Mouse (Mus musculus) gastrocnemius, postnatal 14 days (tissue): ENCODE data around the gene Poc1b. TPM values are rescaled to one million over a fixed set of nuclear protein-coding genes. Genes with fewer than 3 reads are reported as not detected.

Source experiments
- DNase-seq: peaks from one replicate; pipeline ENCODE4 v3.0.0; 2021; ENCODE audit warnings: mixed read lengths
- intact Hi-C: fragments of 180-260 bp; cut with DNase I; formaldehyde crosslinking; loops from one replicate; pipeline ENCODE4 v1.15.1; 2025; ENCODE audit warnings: low total_unique reads
- total RNA-seq, 2 experiments: library from RNA; stranded (reverse); gene quantifications; 2 replicates each; pipeline ENCODE4 v1.2.3; 2021

The Poc1b gene
- total RNA-seq, 2 experiments from 2014 or later = 3.2 to 4.8 TPM

DNA sequence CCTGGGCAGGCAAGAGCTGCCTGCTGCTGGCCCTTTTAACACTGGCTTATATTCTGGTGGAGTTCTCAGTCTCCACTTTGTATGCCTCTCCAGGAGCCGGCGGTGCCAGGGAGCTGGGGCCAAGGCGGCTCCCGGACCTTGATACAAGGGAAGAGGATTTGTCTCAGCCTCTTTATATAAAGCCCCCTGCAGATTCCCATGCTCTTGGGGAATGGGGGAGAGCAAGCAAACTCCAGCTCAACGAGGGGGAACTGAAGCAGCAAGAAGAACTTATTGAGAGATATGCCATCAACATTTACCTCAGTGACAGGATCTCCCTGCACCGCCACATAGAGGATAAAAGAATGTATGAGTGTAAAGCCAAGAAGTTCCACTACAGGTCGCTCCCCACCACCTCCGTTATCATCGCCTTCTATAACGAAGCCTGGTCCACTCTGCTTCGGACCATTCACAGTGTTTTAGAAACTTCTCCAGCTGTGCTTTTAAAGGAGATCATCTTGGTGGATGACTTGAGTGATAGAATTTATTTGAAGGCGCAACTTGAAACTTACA is 1.7 kb downstream of the Poc1b start:
- DNase-seq = no peak
- intact Hi-C loops = no loop called here

GRCm38 (mm10) chr10:99113533-99113932 is 6.7 kb downstream of the Poc1b start:
- DNase-seq = no peak
- intact Hi-C loops = no loop called here

DNA sequence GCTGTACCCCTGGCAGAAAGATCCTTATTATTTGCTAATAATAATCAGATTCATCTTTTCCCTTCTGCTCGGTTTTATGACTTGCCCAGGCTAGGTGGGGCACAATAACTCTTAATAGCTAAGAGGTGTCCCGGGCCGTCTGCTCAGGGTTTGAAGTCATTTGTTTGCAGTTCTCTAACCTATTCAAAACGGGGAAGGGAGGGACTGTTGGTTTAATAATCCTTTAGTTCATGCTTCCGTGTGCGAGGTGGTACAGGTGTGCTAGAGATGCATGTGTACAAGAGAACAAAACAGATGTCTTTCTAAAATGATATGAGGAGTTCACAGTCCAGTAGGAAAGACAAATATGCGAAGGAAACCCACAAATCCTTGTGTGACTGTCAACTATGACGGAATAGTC is 7.5 kb downstream of the Poc1b start:
- no peak for DNase-seq
- intact Hi-C loops = no loop called here

- intact Hi-C loops = no loop called here
Observed at GRCm38 (mm10) chr10:99115471-99116236, 8.8 kb downstream of the Poc1b start.

DNA sequence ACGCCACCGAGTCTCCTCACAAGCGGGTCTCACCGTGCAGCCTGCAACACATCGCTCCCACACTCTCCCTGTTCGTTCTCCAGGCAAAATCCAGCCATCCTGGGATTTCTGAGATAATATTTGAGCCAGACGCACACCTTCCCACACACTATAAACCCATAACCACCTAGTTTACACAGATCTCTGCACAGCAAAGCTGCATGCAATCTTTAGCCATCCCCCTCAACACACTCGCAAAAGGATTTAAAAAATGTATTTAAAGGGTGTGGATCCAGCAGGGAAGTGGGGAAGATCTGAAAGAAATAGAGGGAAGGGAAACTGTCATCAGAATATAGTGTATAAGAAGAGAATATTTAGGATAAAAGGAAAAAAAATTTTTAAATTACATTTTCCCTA is 9.4 kb downstream of the Poc1b start:
- no peak for DNase-seq
- intact Hi-C loops = no loop called here

More at GRCm38 (mm10) chr10:99115471-99116236, 8.8 kb downstream of the Poc1b start:
- DNase-seq = no peak

GRCm38 (mm10) chr10:99116650-99117615 is 10.1 kb downstream of the Poc1b start:
- intact Hi-C loops = no loop called here
- no peak for DNase-seq

DNA sequence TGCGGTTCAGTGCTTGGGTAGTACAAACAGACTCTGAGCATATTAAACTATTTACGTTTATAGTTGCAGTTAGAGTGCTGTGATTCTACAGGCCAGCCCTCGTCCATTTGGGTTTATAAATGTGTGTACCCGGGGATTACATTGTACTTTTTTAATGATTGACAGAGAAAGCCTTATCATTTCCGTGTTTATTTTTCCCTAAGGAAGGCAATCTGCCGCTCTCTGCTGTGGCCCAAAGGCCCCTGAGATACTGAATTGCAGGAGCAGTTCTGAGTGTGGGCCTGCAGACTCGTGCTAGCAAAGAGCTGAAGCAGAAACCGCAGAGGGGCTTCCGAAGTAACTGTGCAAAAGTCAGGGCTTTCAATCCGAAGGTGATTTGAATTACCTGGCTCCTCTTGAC is 11.0 kb downstream of the Poc1b start:
- intact Hi-C loops = no loop called here
- no peak for DNase-seq

GRCm38 (mm10) chr10:99118697-99119096 is 11.9 kb downstream of the Poc1b start:
- intact Hi-C loops = no loop called here
- no peak for DNase-seq

DNA sequence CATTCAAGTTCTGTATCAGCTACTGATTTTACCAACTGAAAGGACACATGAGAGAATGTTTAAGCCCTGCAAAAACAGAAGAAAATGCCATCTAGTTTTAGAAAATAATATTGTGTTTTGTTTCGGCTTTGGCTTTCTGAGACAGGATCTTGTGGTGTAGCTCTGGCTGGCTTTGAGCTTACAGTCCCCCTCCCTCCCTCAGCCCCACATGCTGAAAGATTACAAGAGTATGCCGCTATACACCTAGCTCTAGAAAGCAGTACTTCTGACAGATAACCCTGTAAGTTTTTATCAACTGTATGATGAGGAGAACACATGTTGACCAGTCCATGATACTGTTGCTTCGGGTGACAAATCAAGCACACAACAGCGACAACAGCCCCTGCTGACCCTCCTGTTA is 12.6 kb downstream of the Poc1b start:
- DNase-seq = no peak
- intact Hi-C loops = no loop called here

DNA sequence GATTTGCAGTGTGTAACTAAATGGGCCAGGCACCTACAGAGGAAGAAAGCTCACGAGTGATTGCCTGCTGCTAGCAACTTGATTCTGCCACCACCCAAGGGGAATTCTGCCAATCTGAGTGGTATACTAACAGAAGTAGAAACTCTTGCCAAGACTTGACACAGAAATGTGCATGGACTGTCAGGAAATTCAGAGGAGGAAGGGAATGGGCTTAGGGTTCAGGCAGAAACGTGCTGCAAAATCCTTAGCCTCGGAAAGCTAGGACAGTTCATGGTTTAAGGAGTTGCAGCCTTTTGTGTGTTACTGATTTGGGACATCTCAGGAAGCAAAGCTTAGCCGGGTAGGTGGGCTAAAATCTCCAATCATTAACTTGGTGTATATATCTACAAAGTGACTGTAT is 19.4 kb downstream of the Poc1b start, which contains the start of gene Phxr2:
Gene Phxr2, minus strand, starts transcription at position 101 of the 400 bp plus-strand sequence.
- no peak for DNase-seq
- intact Hi-C loops = no loop called here

GRCm38 (mm10) chr10:99126954-99127353 is 20.1 kb downstream of the Poc1b start:
- intact Hi-C loops = no loop called here
- DNase-seq = no peak

DNA sequence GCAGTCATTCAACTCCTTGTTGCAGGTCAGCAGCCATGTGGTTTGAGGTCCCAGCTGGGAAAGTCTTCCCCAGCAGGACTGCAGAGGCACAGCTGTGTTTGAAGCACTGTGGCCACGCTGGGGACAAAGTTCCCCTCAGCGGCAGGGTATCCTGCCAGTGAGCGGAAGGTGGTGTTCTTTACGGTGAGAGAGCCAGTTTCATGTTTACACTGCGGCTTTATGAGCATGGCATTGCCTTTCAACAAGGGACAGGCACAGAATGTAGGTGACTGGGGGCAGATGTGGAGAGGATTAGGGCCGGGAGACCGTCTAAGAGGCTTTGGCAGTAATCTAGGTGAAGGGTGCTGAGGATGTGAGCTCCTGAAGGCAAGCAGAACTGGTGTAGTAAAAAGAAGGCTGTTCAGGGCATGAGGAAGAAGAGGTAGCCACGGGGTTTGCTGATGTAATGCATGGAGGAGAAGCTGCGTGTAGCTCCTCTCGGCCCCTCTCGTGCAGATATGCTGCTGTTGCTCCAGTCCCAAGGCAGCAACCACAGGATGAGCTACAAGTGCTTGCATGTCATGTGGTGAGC is 20.9 kb downstream of the Poc1b start:
- DNase-seq = no peak
- intact Hi-C loops = no loop called here

GRCm38 (mm10) chr10:99130611-99131010 is 23.8 kb downstream of the Poc1b start:
- no peak for DNase-seq
- intact Hi-C loops = no loop called here

DNA sequence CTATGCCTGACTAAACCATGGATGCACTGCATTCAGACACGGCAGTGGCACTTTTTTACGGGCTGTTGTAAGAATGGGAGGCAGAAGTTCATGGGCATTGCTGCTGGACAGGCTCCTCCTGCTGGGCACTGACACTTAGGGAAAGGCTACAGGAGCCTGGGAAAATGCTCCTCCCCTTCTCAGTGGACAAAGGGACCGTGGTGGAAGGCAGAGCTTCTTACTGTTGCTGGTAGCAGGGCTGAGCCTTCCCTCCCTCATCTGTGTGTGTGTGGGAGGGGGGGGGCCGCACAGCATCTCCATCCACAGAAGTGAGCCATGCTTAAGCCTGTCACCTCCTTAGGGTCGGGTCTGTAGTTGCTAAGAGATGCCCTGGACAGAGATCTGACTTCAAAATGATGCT is 24.5 kb downstream of the Poc1b start:
- intact Hi-C loops = no loop called here
- DNase-seq = no peak

DNA sequence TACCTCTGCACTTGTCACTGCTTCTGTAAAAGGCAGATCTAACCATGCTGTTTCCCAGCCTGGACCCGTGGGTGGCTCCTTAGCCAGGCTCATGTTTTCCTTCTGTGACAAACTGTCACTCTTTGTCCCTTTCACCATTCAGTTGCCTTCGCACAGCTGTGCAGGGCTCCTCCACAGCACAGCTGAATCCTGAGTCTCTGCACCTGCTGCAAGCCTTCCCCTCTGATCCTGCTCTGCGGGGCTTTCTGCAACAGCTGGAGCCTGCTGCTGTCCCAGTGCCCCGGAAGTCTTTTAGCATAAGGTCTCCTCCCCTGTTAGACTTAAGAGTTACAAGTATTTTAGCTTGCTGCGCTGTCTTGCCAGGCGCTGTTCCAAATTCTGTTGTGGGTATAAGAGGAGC is 25.4 kb downstream of the Poc1b start:
- intact Hi-C loops = no loop called here
- no peak for DNase-seq

DNA sequence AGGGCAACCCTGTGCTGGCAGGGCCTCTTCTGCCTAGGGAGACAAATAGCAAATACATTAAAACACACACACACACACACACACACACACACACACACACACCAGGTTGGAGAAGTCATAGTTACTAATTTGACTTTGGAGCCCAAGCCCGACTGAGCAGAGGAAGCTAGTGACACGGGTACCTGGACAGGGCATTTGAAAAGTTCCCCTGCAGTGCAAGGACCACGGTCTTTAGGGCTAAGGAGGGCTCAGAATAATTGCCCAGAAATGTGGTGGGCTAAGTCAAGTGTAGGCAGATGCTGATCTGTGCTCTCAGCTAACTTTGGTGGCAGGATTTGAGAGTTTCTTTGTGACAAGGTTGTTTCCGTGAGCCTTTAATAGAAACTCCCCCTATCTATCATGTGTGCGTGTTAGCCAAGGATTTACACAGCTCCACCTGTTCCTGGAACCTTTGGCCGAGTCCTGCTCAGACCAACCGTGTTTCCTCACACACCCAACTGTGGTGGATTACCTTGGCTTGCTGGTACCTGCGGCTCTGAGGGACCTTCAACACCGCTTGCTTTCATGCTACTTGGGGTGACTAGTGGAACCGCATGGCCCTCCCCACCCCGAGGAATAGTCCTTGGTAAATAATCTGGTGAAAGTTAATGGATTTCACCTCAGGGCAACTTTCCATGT is 25.9 kb downstream of the Poc1b start:
- intact Hi-C loops = no loop called here
- DNase-seq = no peak

DNA sequence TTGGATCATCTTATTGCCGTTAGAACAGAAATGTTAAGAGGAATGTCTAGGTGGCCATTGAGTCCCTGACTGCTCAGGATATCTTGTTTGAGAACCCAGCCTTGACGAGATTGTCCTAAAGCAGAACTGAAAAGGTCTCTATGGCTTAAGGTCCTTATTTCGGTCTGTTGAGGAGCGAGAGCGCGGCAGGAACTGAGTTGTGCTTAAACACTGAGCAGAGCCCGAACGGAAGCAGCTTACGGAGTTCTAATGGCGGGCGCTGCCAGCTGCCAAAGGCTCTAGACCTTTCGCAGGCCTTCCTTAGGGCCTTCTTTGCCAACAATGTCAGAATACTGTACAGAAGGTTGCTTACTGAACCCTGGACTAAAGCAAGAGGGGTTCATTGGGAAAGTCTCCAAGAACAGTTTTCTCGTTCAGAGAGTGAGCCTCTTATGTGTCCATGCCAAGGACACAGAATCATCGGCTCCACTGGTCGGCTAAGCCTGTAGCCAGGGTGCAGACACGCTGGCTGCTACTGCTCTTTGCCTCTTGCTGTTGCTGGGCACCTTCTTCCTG is 26.6 kb downstream of the Poc1b start:
- DNase-seq = no peak
- intact Hi-C loops = no loop called here

DNA sequence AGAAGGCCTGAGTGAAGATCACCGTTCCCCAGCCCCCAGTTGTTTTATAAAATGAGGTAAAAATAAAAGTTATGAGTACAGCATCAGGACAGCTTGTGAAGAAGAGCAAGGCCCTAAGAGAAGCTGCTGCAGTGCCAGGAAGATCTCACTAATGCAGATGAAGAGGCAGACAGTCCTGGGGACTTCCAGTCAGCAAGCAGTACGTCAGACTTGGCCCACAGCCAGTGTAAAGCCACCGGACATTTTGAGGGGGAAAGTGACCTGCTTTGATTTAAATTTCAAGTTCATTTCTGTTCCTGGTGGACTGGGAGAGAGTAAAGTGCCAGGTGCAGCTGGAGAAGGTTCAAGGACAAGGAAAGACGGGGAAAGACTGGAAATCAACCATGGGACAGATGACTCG is 29.5 kb downstream of the Poc1b start:
- no peak for DNase-seq
- intact Hi-C loops = no loop called here

- DNase-seq = no peak
- intact Hi-C loops = no loop called here
Observed at GRCm38 (mm10) chr10:99145611-99146010, 38.8 kb downstream of the Poc1b start.
